Mouse (Mus musculus) embryonic facial prominence, embryonic 14.5 days (tissue): Measurements from ENCODE around the gene Ldlrad2. TPM values are rescaled to one million over a fixed set of nuclear protein-coding genes. Genes with fewer than 3 reads are reported as not detected.

Experiments
- ATAC-seq: fragments of 200-750 bp; cut with Nextera tagmentation; 2 replicates; pipeline ENCODE4 v1.8.0; 2017; ENCODE audit warnings: low read depth, moderate number of reproducible peaks, moderate TSS enrichment
- DNase-seq: peaks from one replicate; pipeline ENCODE4 v3.0.0-alpha.2; 2015; ENCODE audit warnings: low spot score
- H3K27ac ChIP-seq: fragments of 300-500 bp; sonication (generic); replicated peaks from 2 replicates; pipeline ENCODE4 v1.5.1; 2014; ENCODE audit warnings: low read depth, mild to moderate bottlenecking, low read length, moderate library complexity
- H3K27me3 ChIP-seq: fragments of 300-500 bp; sonication (generic); replicated peaks from 2 replicates; pipeline ENCODE4 v1.6.1; 2014; ENCODE audit warnings: low read length; ENCODE audit not compliant: control insufficient read depth, insufficient read depth
- H3K36me3 ChIP-seq: fragments of 300-500 bp; sonication (generic); 2 replicates; pipeline ENCODE4 v1.6.1; 2014; ENCODE audit warnings: low read length, mixed read lengths; ENCODE audit not compliant: control insufficient read depth, insufficient read depth
- H3K4me1 ChIP-seq: fragments of 300-500 bp; sonication (generic); 2 replicates; pipeline ENCODE4 v1.6.1; 2014; ENCODE audit warnings: antibody characterized with exemption, low read length; ENCODE audit not compliant: control insufficient read depth, insufficient read depth
- H3K4me2 ChIP-seq: fragments of 300-500 bp; sonication (generic); 2 replicates; pipeline ENCODE4 v1.6.1; 2014; ENCODE audit warnings: low read depth, mild to moderate bottlenecking, low read length, moderate library complexity, mixed read lengths
- H3K4me3 ChIP-seq: fragments of 300-500 bp; sonication (generic); 2 replicates; pipeline ENCODE4 v1.5.1; 2014; ENCODE audit warnings: low read depth, mild to moderate bottlenecking, low read length
- H3K9ac ChIP-seq: fragments of 300-500 bp; sonication (generic); 2 replicates; pipeline ENCODE4 v1.6.1; 2014; ENCODE audit warnings: low read depth, mild to moderate bottlenecking, low read length, moderate library complexity, mixed read lengths
- H3K9me3 ChIP-seq: fragments of 300-500 bp; sonication (generic); 2 replicates; pipeline ENCODE4 v1.6.1; 2016; ENCODE audit warnings: low read length; ENCODE audit not compliant: control insufficient read depth
- WGBS: fragments of 180-500 bp; shearing (Covaris S2); extraction: QIAGEN DNeasy Blood & Tissue Kit; methylation state at CpG from one replicate; pipeline ENCODE4 v1.1.7; 2014; 5-methylcytosine and 5-hydroxymethylcytosine counted together
- microRNA-seq: library from miRNA; unstranded; fragments of <30 nt; microRNA quantifications from one replicate; pipeline ENCODE4, GENCODE M21; 2016; ENCODE audit warnings: borderline number of aligned reads
- polyA plus RNA-seq: library from polyadenylated mRNA; unstranded; fragments of >200 nt; fragmentation: Nextera tagmentation; extraction: Ambion mirVana; gene quantifications from 2 replicates; pipeline ENCODE4 v1.2.1, GENCODE M21; 2014

The Ldlrad2 gene
- polyA plus RNA-seq, 1 experiment from 2014 or later = 0.47 TPM

GRCm38 (mm10) chr4:137527872-137528271, 46.5 kb downstream of the Ldlrad2 start:
- no peaks in the 10 kb centered on the region for H3K9me3 ChIP-seq
- 92% methylated on average over 6 of the region's 6 CpGs for WGBS
- peaks cover 86% of the 10 kb centered on the region for H3K36me3 ChIP-seq

GRCm38 (mm10) chr4:137527368-137527767, 47.0 kb downstream of the Ldlrad2 start:
- Histone ChIP-seq H3K9me3 (no peaks in the 10 kb centered on the region), H3K27ac (no peak overlapping the region), H3K4me2 (no peak overlapping the region), H3K4me1 (no peaks in the 10 kb centered on the region), H3K4me3 (no peak overlapping the region), H3K9ac (no peak overlapping the region), H3K36me3 (peaks cover 91% of the 10 kb centered on the region), H3K27me3 (no peaks in the 10 kb centered on the region)
- ATAC-seq = no peak
- DNase-seq = no peak
- 70% methylated on average over 4 of the region's 4 CpGs for WGBS

More at GRCm38 (mm10) chr4:137527872-137528271, 46.5 kb downstream of the Ldlrad2 start:
- no peak for DNase-seq
- no peak overlapping the region for H3K9ac ChIP-seq
- no peak for ATAC-seq
- no peak overlapping the region for H3K4me2 ChIP-seq
- no peak overlapping the region for H3K27ac ChIP-seq
- no peak overlapping the region for H3K4me3 ChIP-seq
- no peaks in the 10 kb centered on the region for H3K4me1 ChIP-seq
- no peaks in the 10 kb centered on the region for H3K27me3 ChIP-seq

GRCm38 (mm10) chr4:137525426-137525825, 48.9 kb downstream of the Ldlrad2 start:
- 97% methylated on average over 1 of the region's 1 CpGs for WGBS
- Histone ChIP-seq H3K9ac (no peak overlapping the region), H3K4me1 (no peaks in the 10 kb centered on the region), H3K4me2 (no peak overlapping the region), H3K9me3 (no peaks in the 10 kb centered on the region), H3K4me3 (no peak overlapping the region), H3K27ac (no peak overlapping the region), H3K27me3 (no peaks in the 10 kb centered on the region), H3K36me3 (peaks cover 93% of the 10 kb centered on the region)
- ATAC-seq (no peak), DNase-seq (no peak)

Small RNAs within 50 kb of the gene (microRNA-seq; reads per million reads assigned to microRNA genes)
- 1.00 reads per million for gene Mir7018

Other genes starting within 250 kb of the Ldlrad2 start
- 714 and 769 TPM in 2 replicates for gene Cdc42, start 216.8 kb downstream of the Ldlrad2 start, polyA plus RNA-seq
- gene Cela3a, start 164.8 kb downstream of the Ldlrad2 start, polyA plus RNA-seq = not detected in 2 replicates
- gene Cela3b, start 144.0 kb downstream of the Ldlrad2 start, polyA plus RNA-seq = 0.30 and 0.56 TPM in 2 replicates
- 0.17 and 0.46 TPM in 2 replicates for gene 1700013G24Rik, start 121.3 kb downstream of the Ldlrad2 start, polyA plus RNA-seq
- gene Hspg2, start 105.8 kb downstream of the Ldlrad2 start, polyA plus RNA-seq = 64.8 and 67.2 TPM in 2 replicates
- 59.8 and 61.2 TPM in 2 replicates for gene Usp48, start 19.2 kb upstream of the Ldlrad2 start, polyA plus RNA-seq
- gene Rap1gap, start 90.2 kb upstream of the Ldlrad2 start, polyA plus RNA-seq = 17.1 and 18.4 TPM in 2 replicates
- 112 and 149 TPM in 2 replicates for gene Alpl, start 221.8 kb upstream of the Ldlrad2 start, polyA plus RNA-seq